Mouse (Mus musculus) ES-E14 (cell line): ENCODE measurements at regions not wholly inside any gene's neighbourhood (a gene's known extent, or its start where the extent isn't known, plus 50 kb on each side); places are given as distances from the start of the nearest gene placed in this dataset.

Experiments used
- MAFK ChIP-seq: IDR thresholded peaks from 2 replicates; pipeline ENCODE4 v1.6.1; 2014; ENCODE audit warnings: mild to moderate bottlenecking, low read depth, low read length, inconsistent platforms; ENCODE audit not compliant: insufficient read depth
- ZC3H11A ChIP-seq: IDR thresholded peaks from 2 replicates; pipeline ENCODE4 v1.6.1; 2012; ENCODE audit warnings: low read depth, mild to moderate bottlenecking, inconsistent platforms, low read length, borderline replicate concordance
- ZNF384 ChIP-seq: IDR thresholded peaks from 2 replicates; pipeline ENCODE4 v1.6.1; 2012; ENCODE audit warnings: low read depth, low read length, inconsistent platforms

DNA sequence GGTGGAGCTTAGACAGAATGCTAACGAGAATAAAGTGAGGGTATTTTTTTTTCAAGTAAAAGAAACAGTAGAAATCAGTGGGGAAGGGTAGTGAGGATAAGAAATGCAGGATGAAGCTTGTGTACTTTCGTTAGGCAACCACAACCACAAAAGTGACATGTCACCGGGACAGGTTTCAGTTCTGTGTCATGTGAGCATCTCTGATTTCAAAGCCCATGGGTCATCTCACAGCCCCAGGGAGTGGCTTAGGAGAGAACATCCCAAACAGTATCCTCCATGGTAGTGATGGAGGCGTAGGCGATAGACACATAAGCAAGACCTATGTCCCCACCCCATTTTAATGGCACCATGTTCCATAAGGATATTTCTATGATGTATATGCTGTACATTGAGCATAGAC lies 147.4 kb upstream of the Arl4c start:
- no peak for TF ChIP-seq ZC3H11A
- TF ChIP-seq ZNF384 = no peak
- no peak for TF ChIP-seq MAFK
